Mouse (Mus musculus) embryonic fibroblast, embryonic 13.5 days (primary cell): ENCODE measurements around the gene Zbtb8a. TPM values are rescaled to one million over a fixed set of nuclear protein-coding genes. Genes with fewer than 3 reads are reported as not detected.
A peak's percentile ranks its signal among the peaks of the same experiment; 100 is the strongest.
"Not testable (repeated sequence)": the region's sequence is repeated elsewhere in the genome, so short reads cannot be mapped to it uniquely, and the experiment has no call there.

ENCODE experiments used
- H3K27ac ChIP-seq: 2 replicates; pipeline ENCODE4 v1.5.1; 2012; ENCODE audit warnings: low read length, control low read depth, inconsistent platforms; ENCODE audit not compliant: insufficient read depth
- H3K4me1 ChIP-seq: 2 replicates; pipeline ENCODE4 v1.6.1; 2011; ENCODE audit warnings: low read length; ENCODE audit not compliant: control insufficient read depth, insufficient read depth
- H3K4me3 ChIP-seq: 2 replicates; pipeline ENCODE4 v1.5.1; 2011; ENCODE audit warnings: mild to moderate bottlenecking, control low read depth, low read length; ENCODE audit not compliant: insufficient read depth
- CTCF ChIP-seq: IDR thresholded peaks from 2 replicates; pipeline ENCODE4 v1.5.1; 2011; ENCODE audit warnings: mild to moderate bottlenecking, control low read depth, low read length, moderate library complexity, borderline replicate concordance; ENCODE audit not compliant: insufficient read depth
- POLR2A ChIP-seq: IDR thresholded peaks from 2 replicates; pipeline ENCODE4 v1.6.1; 2011; ENCODE audit warnings: low read depth, mild to moderate bottlenecking, control low read depth, low read length, moderate library complexity
- polyA plus RNA-seq: library from polyadenylated mRNA; stranded (reverse); fragments of >200 nt; gene quantifications from 2 replicates; pipeline ENCODE4 v1.2.4, GENCODE M21; 2011; ENCODE audit warnings: low read depth; ENCODE audit not compliant: missing spikeins, insufficient read length

The Zbtb8a gene
- polyA plus RNA-seq = 5.0 and 6.9 TPM in 2 replicates

DNA sequence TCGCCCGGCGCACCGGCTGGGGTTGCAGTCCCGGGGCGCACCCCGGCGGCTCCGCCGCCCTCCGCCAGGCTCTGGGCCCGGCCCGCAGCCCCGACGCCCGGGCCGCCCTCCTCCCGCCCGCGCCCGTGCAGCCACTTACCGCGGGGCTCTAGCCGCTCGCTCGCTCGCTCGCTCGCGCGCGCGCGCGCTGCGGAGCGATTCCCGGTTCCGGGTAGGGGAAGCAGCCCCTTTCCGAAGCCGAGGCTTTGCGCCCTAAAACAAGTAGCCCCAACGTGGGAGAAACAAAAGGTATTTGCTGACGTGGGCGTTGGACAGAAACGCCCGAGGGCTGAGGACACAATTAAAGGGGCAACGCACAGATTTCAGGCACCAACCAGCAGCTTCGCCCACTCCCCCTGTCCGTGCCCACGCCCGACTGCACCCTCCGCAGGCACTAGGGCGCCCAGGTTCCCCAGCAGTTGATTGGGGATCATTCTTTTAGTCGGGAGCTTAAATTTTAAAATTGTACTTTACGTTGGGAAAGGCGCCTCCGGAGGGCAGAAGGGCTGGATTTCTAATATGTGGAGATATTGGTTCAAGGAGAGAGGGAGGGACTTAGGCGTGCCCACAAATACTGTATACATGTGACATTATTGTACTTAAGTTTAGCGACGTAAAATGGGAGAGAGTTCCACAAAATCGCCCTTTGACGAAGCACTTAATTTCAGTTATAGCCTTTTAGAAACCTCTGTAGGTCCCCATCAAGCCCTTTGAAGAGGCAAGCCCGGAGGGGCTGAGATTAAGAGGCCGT, at the start of gene Zbtb8a:
Zbtb8a (minus strand) TSS at position 516 of the 790 bp plus-strand sequence.
- Histone ChIP-seq H3K4me3 (peak within 1 kb of the TSS; percentile 55), H3K27ac (peak within 1 kb of the TSS; percentile 30), H3K4me1 (no peaks in the 10 kb centered on the region)
- no peak for TF ChIP-seq POLR2A
- TF ChIP-seq CTCF = no peak

DNA sequence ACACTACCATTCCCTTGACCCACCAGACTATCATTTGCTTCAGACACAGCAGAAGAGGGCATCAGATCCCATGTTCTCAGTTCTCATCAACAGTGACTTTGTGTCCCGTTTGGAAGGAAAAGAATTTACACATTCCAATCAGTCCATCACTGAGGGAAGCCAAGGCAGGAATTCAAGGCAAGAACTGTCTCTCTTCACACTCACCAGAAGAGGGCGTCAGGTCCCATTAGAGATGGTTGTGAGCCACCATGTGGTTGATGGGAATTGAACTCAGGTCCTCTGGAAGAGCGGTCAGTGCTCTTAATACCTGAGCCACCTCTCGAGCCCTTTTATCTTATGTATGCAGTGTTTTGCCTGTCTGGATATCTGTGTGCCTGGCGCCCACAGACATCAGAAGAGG, 40.4 kb upstream of the Zbtb8a start:
- no peak overlapping the region for H3K27ac ChIP-seq
- H3K4me3 ChIP-seq = no peak overlapping the region
- peaks cover 7% of the 10 kb centered on the region; the same call in 1 of the 2 replicates for H3K4me1 ChIP-seq
- TF ChIP-seq CTCF = no peak
- TF ChIP-seq POLR2A = no peak

DNA sequence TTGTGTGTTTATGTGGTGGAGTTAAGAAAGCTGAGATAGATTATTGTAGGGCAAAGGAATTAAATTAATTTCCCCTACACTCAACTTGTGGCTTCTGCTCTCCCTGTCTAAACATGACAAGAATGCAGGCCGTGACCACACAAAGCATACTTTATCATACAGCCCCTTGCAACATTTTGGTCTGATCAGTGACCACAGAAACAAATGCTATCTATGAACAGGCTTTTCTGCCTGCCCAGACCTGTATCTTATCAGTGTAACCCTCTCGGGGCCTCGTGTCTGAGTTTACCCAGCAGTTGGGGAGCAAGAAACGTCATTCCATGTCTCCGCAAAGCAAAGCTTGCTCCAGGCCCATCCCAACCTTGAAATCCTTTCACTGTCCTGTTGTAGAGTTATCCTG, 38.6 kb upstream of the Zbtb8a start:
- Histone ChIP-seq H3K4me1 (peaks cover 7% of the 10 kb centered on the region; the same call in 1 of the 2 replicates), H3K27ac (peak overlapping the region; percentile 46), H3K4me3 (no peak overlapping the region)
- TF ChIP-seq POLR2A (no peak), CTCF (no peak)

DNA sequence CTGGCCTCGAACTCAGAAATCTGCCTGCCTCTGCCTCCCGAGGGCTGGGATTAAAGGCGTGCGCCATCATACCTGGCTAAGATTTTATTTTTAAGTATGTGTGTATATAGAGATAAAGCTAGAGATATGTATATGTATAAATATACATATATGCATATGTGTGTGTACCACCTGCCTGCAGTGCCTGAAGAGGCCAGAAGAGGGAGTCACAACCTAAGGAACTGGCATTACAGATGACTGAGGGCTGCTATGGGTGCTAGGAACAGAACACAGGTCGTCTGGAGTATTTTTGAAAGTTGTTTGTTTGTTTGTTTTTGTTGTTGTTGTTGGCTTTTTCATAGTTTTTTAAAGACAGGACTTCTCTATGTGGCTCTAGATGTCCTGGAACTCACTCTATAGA, 38.0 kb upstream of the Zbtb8a start:
- no peak for TF ChIP-seq CTCF
- no peak for TF ChIP-seq POLR2A
- H3K4me1 ChIP-seq = peaks cover 7% of the 10 kb centered on the region; the same call in 1 of the 2 replicates
- no peak overlapping the region for H3K4me3 ChIP-seq
- peak overlapping the region; percentile 48 for H3K27ac ChIP-seq

DNA sequence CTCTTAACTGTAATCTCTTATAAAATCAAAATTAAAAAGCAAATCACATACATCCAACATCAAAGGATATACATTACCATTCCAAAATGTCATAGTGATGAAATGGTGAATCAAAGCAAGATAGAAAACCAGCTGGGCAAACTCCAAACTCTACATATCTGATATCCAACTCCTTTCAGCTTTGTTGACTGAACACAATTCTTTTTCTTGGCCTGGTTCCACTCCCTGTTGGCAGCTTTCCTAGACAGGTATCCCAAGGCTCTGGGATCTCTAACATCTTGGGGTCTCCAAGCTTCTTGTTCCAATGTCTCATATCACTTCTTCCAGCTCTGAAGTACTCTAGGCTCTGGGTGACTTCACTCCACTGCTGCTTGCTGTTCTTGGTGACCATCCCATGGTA, 33.1 kb upstream of the Zbtb8a start:
- TF ChIP-seq POLR2A (no peak), CTCF (no peak)
- H3K4me3 ChIP-seq = no peak overlapping the region

DNA sequence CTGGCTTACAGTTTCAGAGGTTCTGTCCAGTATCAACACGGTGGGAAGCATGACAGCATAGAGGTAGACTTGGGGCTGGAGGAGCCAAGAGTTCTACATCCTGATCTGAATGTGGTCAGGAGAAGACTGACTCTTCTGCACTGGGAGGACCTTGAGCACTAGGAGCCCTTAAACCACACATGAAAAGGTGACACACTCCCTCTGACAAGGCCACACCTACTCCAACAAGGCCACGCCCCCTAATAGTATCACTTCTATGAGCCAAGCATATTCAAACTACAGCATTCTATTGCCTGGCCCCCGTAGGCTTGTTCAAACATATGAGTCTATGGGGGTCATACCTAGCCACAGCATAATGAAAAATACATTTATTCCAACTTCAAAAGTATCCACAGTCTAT, 32.6 kb upstream of the Zbtb8a start:
- not testable (repeated sequence) for H3K4me3 ChIP-seq, H3K27ac ChIP-seq, H3K4me1 ChIP-seq

More for the DNA sequence above, 33.1 kb upstream of the Zbtb8a start:
- Histone ChIP-seq H3K27ac (no peak overlapping the region), H3K4me1 (no peaks in the 10 kb centered on the region)

DNA sequence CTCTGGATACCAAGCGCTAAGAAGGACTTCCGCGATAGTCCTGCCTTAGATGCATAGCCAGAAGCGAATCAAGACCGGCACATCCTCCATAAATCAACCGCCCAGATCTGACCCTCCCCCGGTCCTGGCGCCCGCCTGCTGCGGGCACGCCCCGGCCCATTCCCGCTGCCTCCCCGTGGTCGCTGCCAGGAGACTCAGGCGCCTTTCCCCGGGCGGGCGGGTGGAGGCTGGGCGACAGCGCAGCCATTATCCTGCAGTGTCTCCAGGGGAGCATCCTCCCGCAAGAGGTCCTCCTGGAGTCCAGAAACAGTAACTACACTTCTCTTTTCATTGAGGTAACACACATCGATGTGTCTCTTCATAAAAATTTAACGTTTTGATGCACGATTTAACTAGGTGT, 28.5 kb upstream of the Zbtb8a start:
- H3K4me3 ChIP-seq = no peak overlapping the region
- TF ChIP-seq POLR2A = no peak
- no peak for TF ChIP-seq CTCF

DNA sequence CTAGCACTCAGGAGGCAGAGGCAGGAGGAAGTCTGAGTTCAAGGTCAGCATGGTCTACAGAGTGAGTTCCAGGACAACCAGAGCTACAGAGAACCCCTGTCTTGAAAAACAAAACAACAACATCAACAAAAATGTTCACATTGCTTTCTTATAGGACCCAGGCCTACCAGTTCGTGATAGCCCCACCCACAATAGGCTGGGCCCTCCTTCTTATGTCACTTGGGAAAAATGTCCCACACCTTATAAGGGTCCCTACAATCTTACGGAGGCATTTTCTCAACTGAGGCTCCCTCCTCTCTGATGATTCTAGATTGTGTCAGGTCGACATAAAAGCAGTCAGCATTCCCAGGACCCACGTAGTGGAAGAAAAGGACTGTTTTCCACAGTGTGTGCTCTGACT, 21.9 kb upstream of the Zbtb8a start:
- H3K27ac ChIP-seq = no peak overlapping the region
- TF ChIP-seq CTCF (no peak), POLR2A (no peak)

More for the DNA sequence above, 28.5 kb upstream of the Zbtb8a start:
- Histone ChIP-seq H3K4me1 (no peaks in the 10 kb centered on the region), H3K27ac (no peak overlapping the region)

DNA sequence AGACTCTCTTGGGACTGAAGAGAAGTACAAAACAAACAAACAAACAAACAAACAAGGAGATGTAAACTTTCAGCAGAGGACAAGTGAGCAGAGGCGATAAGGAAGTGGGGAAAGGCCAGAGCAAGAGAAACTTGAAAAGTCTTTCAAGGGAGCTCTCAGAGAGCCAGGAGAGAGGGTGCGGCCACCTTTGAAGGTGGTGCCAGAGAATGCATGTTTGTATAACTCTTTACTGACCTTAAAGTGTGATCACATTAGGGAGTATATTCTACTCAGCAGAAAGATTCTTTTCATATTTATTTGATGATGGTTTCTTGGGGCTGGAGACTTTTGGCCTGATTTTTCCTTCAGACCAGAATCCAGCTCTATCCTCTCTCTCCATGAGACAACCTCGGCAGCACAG, 19.0 kb upstream of the Zbtb8a start:
- Histone ChIP-seq H3K4me3 (no peak overlapping the region), H3K4me1 (no peaks in the 10 kb centered on the region), H3K27ac (no peak overlapping the region)
- TF ChIP-seq POLR2A = no peak
- TF ChIP-seq CTCF = no peak

More for the DNA sequence above, 21.9 kb upstream of the Zbtb8a start:
- Histone ChIP-seq H3K4me1 (no peaks in the 10 kb centered on the region), H3K4me3 (no peak overlapping the region)

DNA sequence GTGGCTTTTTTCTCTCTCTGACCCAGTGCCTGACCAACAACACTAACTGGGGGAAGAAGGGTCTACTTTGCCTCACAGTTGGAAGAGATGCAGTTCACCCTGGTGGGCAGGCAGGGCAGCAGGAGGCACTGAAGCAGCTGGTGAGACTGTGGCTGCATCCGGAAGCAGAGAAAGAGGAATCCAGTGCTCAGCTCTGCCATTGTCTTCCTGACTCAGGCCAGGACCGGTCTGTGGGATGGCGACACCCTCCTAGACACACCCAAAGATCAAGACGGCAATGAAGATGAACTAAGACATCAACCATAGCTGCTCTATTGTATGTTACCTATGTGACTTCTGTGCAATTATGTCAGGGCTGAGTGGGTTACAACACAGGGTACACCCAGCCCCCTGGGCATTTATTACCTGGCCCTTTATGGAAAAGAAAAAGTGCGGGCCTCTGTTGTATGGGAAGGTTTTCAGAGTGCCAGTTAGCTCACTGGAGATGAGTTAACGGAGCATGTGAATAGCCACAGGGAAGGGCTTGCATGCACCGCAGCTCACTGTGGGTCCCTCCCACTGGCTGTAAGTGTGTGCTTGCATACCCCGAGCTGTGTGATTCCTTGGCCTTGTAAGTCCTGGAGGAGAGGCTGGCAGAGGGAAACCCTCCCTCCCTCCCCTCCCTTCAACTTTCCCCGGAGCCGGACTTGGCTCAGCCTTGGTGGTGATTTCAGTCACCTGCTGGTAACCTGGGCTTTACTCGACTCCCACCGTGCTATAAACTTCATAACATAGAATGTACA, 16.4 kb upstream of the Zbtb8a start:
- TF ChIP-seq CTCF (no peak), POLR2A (no peak)
- no peak overlapping the region for H3K4me3 ChIP-seq
- no peaks in the 10 kb centered on the region for H3K4me1 ChIP-seq
- H3K27ac ChIP-seq = no peak overlapping the region
